Mouse (Mus musculus) ovary, postnatal 10 days (tissue): ENCODE measurements around the gene Uts2b.
"Not testable (repeated sequence)": the region's sequence is repeated elsewhere in the genome, so short reads cannot be mapped to it uniquely, and the experiment has no call there.

ENCODE experiments used
- DNase-seq: peaks from one replicate; pipeline ENCODE4 v3.0.0; 2022; ENCODE audit warnings: low spot score

Uts2b gene

DNA sequence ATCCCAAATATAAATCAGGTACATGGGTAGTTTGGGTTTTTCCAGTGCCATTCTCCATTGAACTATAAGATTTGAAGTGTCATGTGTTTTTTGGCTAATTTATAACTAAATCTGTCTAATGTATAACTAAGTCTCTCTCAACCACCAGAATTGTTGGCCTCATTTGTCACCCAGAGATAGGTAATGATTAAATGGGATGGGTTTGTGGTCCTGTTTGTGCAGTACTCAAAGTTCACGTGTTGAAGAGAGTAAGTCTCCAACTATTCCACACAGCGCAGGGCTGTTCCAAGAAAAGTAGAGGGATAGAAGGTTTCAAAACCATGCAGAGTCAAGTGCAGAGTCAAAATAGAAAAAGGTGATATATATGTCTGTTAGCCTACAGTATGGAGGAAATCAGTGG is 5.3 kb upstream of the Uts2b start:
- no peak for DNase-seq

DNA sequence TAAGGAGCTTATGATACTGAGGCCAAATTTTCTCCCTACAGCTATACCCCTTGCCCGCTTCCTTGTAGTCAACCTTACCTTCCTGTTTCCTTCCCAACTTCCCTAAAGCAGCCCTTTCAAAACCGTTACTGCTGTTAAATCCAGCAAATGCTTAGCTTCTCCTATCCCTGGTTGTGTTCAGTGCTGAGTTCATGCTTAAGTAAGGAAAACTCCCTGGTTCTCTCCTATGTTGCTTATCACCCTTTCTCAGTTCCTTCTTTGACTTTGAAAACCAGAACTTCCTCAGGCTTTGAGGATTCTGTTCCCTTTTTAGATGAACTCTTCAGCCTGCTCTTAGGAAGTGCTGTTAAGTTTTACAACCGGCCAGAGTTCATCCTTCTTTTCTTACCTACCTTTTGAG is 4.1 kb upstream of the Uts2b start:
- DNase-seq, result no peak

DNA sequence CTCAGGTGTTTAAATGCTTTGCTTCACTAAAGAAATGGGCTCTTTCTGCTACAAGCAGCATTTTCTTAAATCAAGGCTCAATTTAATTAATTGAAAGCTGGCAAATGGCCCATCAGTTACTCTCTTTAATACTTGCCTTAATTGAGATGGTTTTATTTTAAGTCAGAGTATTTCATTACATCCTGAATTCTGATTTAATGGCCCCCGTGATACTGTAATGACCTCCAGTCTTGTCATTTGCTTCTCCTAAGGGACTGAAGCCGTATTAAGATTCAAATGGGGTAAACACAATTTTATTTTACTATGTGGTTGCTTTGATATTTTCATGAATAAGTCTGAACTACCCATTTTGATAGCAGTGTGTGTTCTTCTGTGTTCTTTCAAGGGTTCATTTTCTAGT is 661 bp upstream of the Uts2b start:
- DNase-seq, result no peak

DNA sequence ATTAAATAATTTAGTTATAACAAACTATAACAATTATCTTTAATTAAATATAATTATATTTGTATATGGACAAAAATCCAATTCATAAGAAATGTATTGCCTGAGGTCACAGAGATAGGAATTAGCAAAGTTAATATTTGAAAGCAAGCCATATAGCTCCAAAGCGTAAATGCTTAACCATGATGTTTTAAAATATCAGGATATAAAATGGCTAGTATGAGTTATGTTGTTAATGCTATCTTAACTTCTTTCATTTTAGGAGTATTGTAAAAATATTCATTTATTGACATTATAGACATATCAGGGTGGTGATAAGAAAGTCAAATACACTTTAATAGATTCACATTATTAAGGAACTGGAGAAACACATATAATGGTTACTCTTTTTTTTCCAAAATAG is 10.0 kb downstream of the Uts2b start:
- DNase-seq, result no peak

DNA sequence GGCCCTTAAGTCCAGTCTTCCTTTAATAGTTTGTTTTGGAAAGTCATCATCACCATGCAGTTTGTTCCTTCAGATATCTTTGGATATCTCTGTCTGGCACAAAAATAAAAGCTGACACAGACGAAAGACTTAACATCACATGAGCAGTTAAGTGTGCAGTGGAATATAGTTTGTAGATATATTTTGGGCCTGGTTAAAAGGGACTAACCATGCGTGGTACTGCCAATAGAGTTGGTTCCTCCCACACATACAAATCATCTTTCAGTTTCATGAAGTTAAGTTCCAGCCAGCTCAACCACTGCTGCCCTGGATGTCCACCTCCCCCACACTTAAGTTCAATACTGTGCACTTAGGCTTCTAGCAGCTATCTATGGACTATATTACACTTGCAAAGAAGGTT is 15.6 kb downstream of the Uts2b start:
- no peak for DNase-seq

DNA sequence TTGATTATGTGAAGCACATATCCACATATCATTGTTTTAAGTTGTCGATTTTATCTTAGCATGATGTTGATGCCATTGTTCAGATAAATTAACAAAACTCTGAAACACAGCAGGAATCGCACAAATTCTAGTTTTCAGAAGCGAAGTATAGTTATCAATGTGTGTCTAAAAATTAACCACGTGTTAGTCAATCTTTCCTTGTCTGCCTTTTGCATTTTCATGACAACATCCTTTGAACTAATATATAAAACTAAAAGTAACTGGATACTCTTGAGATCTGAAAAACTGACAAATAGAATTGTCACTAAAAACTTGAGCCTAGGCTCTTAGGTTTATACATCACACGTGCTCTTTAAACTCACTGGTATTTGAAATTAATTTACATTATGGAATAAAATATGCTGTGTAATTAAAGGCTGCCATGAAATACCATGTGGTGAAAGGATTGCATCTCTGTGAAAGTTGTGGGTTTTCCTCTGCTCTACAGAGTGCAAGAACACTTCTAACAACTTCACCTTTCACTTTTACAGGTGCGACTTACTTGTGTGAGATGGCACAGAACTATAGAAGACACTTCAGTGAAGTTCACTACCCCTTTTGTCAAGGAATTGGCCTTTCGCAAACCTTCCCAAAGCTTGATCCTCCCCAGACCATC is 20.0 kb downstream of the Uts2b start:
- DNase-seq, result no peak

DNA sequence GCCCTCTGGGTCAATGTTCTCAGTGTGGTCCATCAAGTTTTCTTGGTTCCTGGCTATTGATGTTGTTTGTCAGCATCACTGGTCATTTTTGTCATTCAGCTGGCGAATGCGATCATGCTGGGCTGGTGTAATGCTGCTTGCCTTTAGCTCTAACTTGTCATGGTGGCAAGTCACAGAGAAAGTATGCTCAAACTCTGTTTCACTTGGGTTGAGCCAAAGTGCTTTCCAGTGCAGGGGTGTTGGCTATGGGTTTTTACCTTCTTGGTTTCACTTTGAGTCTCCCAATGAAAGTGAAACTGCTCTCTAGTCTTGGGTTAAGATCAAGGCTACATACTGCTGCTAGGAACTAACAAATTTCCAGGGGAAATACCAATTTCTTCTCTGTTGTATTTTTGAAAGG is 20.8 kb downstream of the Uts2b start:
- DNase-seq, result no peak

DNA sequence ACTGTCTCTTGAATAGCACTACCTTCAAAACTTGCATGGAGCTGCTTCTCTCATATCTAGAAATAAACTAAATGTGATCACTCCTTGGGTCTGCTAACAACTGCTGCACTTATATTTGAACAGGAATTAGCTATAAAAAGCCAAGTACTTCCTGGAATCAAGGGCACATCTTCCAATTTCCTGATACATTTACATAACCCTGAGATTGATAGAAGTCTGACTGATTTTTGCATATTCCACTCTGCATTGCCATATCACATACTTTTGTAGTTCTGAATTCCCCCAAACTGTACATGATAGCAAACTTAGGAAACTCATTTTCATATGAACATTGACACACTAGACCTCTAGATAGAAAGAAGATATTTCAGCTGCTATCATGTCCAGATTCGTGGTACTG is 21.7 kb downstream of the Uts2b start:
- no peak for DNase-seq

DNA sequence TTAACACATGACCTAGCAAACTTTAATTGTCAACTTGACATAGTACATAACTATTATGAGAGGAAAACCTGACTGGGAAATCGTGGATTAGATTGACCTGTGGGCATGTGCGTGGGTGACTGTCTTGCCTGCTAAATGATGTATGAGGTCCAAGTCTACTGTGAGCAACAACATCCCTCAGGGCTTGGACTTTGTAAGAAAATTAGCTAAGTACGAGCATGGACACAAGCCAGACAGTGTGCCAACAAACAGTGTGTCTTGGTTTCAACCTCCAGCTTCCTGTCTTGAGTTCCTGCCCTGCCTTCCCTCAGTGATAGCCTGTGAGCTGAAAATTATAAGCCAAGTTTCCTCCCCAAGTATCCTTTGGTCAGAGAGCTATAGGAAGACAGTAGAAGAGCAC is 22.5 kb downstream of the Uts2b start:
- DNase-seq, result no peak

DNA sequence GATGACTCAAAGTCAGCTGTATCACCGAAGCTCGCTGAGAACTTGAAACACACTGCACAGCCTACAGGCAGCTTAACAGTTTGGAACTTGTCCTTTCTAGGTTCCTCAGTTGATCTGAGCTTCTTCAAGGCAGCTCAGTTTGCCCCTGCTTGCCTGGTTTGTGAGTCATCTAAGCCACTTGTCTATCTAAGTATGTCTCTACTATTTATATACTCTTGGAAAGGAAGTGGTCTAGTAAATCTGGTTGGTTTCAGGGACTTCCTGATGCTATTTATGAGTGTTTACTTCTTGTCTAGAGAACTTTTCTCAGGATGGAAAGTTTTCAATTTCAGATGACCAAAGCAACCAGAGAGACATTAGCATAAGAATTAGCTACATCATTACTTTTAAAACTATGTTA is 43.6 kb downstream of the Uts2b start:
- DNase-seq, result no peak

DNA sequence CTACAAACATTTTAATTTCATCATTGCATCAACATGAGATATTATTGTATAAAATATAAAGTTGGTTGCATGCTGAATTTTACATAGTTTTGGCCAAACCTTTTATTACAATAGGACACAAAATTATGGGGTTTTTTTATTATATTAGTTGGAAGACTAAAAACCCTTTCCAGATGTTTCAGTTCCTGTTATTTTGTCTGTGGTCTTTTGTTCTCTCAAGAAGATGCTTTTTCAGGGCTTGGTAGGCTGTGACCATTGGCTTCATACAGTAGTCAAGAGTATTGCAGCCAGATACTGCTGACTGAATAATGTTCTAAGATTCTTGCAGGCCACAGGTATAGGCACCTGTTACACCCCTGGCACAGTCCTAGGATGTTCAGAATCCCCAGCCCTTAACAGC is 48.0 kb downstream of the Uts2b start:
- DNase-seq, result no peak

DNA sequence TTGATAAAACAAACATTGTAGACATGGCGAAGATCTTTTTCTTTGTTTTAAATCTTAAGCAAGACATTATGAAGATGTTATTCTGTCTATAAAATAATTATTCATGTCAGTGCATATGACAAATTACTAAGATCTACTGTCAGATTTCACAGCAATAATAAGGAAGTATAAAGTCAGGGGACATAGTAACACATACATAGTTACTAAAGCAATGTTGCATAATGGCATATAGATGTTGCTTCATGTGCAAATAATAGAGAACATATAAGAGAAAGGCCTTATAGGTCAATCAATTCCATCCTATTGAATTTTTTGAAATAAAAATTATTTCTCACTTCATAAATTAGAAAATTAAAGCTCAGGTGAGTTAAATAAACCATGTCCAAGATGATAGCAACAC is 50.9 kb downstream of the Uts2b start:
- DNase-seq, result no peak

DNA sequence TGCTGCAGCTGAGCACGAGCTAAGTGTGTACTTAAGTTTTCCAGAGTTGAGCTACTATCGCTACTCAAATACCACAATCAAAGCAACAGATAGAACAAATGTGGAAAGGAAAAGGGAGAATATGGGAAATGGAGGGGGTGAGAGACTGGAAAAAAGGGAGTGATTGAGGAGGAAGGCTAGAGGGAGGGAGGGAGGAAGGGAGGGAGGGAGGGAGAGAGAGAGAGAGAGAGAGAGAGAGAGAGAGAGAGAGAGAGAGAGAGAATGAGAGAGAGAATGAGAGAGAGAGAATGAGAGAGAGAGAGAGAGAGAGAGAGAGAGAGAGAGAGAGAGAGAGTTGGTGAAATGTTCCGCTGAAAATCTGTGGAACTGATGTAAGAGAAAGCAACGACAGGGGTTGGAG is 62.9 kb downstream of the Uts2b start, which contains the start of gene Ostn:
Ostn (plus strand) TSS at position 301 of the 400 bp plus-strand sequence.
- not testable (repeated sequence) for DNase-seq
